Mouse (Mus musculus) forebrain, embryonic 10.5 days (tissue): Measurements from ENCODE around the gene Mapkapk2. TPM values are rescaled to one million over a fixed set of nuclear protein-coding genes. Genes with fewer than 3 reads are reported as not detected.

Experiments used
- DNase-seq: peaks from one replicate; pipeline ENCODE4 v3.0.0-alpha.2; 2017; ENCODE audit warnings: low spot score; ENCODE audit errors: extremely low spot score
- H3K27ac ChIP-seq: fragments of 300-500 bp; sonication (generic); 2 replicates; pipeline ENCODE4 v1.5.1; 2016; ENCODE audit warnings: mild to moderate bottlenecking
- H3K27me3 ChIP-seq: fragments of 300-500 bp; sonication (generic); 2 replicates; pipeline ENCODE4 v1.6.1; 2016; ENCODE audit warnings: mild to moderate bottlenecking; ENCODE audit not compliant: poor library complexity, severe bottlenecking
- H3K36me3 ChIP-seq: fragments of 300-500 bp; sonication (generic); replicated peaks from 2 replicates; pipeline ENCODE4 v1.6.1; 2016; ENCODE audit warnings: mild to moderate bottlenecking, moderate library complexity
- H3K4me1 ChIP-seq: fragments of 300-500 bp; sonication (generic); 2 replicates; pipeline ENCODE4 v1.6.1; 2016
- H3K4me3 ChIP-seq: fragments of 300-500 bp; sonication (generic); 2 replicates; pipeline ENCODE4 v1.5.1; 2016; ENCODE audit warnings: mild to moderate bottlenecking, moderate library complexity
- H3K9me3 ChIP-seq: fragments of 300-500 bp; sonication (generic); 2 replicates; pipeline ENCODE4 v1.6.1; 2016; ENCODE audit warnings: mild to moderate bottlenecking, moderate library complexity
- WGBS: fragments of 180-500 bp; shearing (Covaris S2); methylation state at CpG from one replicate; pipeline ENCODE4 v1.1.7; 2016; 5-methylcytosine and 5-hydroxymethylcytosine counted together
- polyA plus RNA-seq: library from polyadenylated mRNA; unstranded; fragments of >200 nt; fragmentation: Nextera tagmentation; extraction: Ambion mirVana; gene quantifications from 2 replicates; pipeline ENCODE4 v1.2.1, GENCODE M21; 2016

Gene Mapkapk2
- polyA plus RNA-seq, 1 experiment from 2014 or later, result 41.1 TPM

DNA sequence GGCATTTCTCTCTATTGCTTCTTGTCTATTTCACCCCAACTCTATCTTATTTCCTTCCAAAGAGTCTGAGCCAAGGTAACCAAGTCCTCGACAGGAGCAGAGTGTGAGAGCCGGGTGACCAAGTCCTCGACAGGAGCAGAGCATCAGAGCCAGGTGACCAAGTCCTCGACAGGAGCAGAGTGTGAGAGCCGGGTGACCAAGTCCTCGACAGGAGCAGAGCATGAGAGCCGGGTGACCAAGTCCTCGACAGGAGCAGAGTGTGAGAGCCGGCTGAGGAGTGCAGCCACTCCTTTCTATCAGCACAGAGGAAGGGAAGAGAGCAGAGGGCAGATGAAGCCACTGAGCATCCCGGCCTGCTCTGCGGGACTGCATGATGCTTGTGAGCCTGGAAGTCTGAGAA lies 9.1 kb downstream of the Mapkapk2 start:
- Histone ChIP-seq H3K9me3 (no peaks in the 10 kb centered on the region), H3K4me1 (peaks cover 94% of the 10 kb centered on the region), H3K27me3 (no peaks in the 10 kb centered on the region), H3K36me3 (0 out of 2 replicates have a peak, but pooled peaks cover 1% of the 10 kb centered on the region), H3K4me3 (no peak overlapping the region), H3K27ac (peak overlapping the region; percentile 54)
- DNase-seq, result no peak
- WGBS, result 48% methylated on average over 11 of the region's 11 CpGs

DNA sequence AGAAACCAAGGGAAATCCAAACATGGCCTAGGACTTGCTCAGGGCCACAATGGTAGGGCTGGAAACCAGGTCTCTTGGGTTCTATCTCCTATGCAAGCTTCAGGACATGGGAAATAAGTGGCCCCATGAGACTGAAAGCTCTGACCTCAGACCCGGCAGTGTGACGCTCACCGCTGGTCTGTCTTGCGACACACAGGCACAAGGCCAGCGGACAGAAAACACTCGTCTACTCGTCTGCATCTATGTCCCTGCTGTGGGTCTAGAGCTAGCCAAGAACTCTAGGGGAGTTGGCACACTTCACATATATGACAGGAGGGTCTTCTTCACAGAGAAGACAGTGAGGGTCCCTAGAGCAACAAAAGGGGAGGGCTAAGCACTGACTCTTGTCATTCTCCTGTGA lies 10.7 kb downstream of the Mapkapk2 start:
- Histone ChIP-seq H3K9me3 (no peaks in the 10 kb centered on the region), H3K4me3 (no peak overlapping the region), H3K27ac (peak overlapping the region; percentile 68), H3K4me1 (peaks cover 95% of the 10 kb centered on the region), H3K36me3 (no peaks in the 10 kb centered on the region), H3K27me3 (no peaks in the 10 kb centered on the region)
- no peak for DNase-seq
- 55% methylated on average over 7 of the region's 7 CpGs for WGBS

DNA sequence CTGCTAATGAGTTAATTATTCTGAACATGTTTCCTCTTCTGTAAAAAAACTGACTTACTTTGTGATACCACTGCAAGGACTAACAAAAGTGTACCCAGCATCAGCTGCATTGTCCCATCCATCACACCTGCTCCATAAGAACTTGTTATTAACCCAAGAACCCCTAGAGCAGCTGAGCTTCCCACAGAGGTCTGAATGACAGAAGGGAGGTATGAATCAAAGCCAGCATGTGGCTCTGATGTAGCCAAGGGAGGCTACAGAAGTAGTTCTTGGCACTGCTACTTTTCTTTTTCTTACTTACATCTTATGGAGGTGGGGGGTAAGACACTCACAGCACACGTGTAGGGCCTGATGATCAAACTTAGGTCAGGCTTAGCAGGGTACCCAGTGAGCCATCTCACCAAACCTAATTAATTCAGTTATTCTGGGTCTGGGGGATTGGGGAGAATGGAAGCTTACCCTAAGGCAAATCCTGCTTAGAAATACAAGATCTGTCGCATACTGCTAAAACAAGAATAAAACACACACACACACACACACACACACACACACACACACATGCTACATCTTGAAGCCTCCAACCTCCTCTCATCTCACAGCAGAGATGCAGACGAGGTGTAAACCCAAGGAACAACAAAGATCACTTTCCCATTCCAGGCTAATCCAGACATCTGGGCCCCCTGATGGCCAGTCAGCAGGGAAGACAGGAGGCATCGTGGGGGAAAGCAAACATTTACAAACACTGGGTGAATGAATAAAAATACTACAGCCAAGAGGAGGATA lies 11.5 kb downstream of the Mapkapk2 start:
- H3K27me3 ChIP-seq, result no peaks in the 10 kb centered on the region
- H3K4me3 ChIP-seq, result no peak overlapping the region
- no peak for DNase-seq
- WGBS, result 9% methylated on average over 4 of the region's 4 CpGs
- peak overlapping the region; percentile 68 for H3K27ac ChIP-seq
- H3K4me1 ChIP-seq, result peaks cover 97% of the 10 kb centered on the region
- no peaks in the 10 kb centered on the region for H3K9me3 ChIP-seq
- no peaks in the 10 kb centered on the region for H3K36me3 ChIP-seq

DNA sequence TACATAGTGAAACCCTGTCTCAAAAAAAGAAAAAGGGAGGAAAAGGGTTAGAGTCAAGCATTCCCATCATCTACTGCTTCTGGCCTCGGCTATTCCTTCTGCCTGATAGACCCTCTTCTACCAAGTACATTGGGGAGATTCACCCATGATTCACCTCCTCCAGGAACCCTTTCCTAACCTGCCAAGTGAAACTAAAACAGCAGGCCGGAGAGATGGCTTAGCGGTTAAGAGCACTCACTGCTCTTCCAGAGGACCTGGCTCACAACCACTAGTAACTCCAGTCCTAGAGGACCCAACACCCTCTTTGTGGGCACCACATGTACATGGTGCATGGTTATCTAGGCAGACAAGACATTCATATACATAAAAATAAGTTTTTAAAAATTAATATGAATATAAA lies 12.4 kb downstream of the Mapkapk2 start:
- Histone ChIP-seq H3K27me3 (no peaks in the 10 kb centered on the region), H3K4me1 (peaks cover 97% of the 10 kb centered on the region), H3K27ac (0 out of 2 replicates have a peak overlapping the region, but pooled peaks have one; percentile 1), H3K9me3 (no peaks in the 10 kb centered on the region), H3K4me3 (no peak overlapping the region), H3K36me3 (no peaks in the 10 kb centered on the region)
- 74% methylated on average over 3 of the region's 3 CpGs for WGBS
- no peak for DNase-seq

DNA sequence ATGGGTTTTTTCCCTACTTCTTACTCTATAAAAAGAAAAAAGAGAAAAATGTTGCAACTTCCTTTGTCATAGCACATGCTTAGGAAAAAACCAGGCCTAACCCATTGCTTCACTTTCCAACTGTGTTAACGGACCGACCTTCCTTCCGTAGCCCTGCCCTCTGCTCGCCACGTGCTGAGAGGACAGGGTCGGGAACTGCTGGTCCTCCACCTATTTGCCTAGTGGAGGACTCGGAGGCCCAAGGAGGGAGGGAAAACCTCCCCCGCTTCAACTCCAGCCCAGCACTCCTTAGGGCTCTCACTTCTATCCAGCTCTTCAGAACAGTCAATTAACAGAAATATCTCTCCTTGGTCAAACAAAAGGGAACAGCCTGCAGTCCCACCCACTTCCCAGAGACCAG lies 13.3 kb downstream of the Mapkapk2 start:
- Histone ChIP-seq H3K4me3 (no peak overlapping the region), H3K4me1 (peaks cover 97% of the 10 kb centered on the region), H3K9me3 (no peaks in the 10 kb centered on the region), H3K36me3 (no peaks in the 10 kb centered on the region), H3K27ac (peak overlapping the region; percentile 65), H3K27me3 (no peaks in the 10 kb centered on the region)
- no peak for DNase-seq
- 27% methylated on average over 8 of the region's 8 CpGs for WGBS

DNA sequence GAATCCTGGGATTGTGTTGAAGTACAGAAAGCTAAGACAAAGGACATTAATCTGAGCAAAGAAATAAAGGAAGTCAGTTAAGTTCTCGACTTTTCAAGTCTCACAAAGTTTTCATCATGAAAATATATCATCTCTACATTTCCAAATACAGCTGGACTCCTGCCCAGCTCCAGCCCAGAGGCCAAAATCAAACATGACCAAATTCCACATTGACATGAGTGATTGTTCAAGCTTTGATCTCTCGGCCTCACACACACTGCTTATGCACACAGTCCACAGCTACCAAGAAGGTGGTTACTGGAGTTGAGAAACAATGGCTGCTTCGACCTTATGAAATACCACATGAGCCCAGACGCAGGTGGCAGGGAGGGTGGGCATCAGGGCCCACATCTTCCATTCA lies 14.0 kb downstream of the Mapkapk2 start:
- H3K27ac ChIP-seq, result peak overlapping the region; percentile 65
- no peak for DNase-seq
- no peak overlapping the region for H3K4me3 ChIP-seq
- H3K36me3 ChIP-seq, result no peaks in the 10 kb centered on the region
- H3K27me3 ChIP-seq, result no peaks in the 10 kb centered on the region
- WGBS, result 79% methylated on average over 4 of the region's 4 CpGs
- H3K9me3 ChIP-seq, result no peaks in the 10 kb centered on the region
- H3K4me1 ChIP-seq, result peaks cover 97% of the 10 kb centered on the region

DNA sequence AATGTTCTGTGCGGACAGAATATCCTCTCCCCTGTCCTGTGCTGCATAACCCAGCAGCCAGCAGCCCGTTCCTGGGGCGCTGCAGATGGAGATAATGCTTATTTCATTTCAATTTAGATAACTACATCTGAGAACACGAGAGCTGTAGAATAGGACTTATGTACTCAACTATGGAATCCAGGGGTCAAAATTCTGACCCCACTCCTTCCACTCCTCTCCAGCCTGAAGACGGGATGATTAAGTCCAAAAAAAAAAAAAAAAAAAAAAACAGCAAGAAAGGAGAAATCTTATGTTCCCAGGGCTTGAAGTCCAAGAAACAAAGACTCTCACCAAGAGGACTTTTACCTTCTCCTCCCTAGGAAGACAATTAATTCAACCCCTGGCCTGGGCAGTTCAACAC lies 14.5 kb downstream of the Mapkapk2 start:
- H3K4me1 ChIP-seq, result peaks cover 97% of the 10 kb centered on the region
- H3K36me3 ChIP-seq, result no peaks in the 10 kb centered on the region
- no peaks in the 10 kb centered on the region for H3K9me3 ChIP-seq
- WGBS, result 77% methylated on average over 5 of the region's 5 CpGs
- DNase-seq, result no peak
- peak overlapping the region; percentile 65; the same call in 1 of the 2 replicates for H3K27ac ChIP-seq
- H3K27me3 ChIP-seq, result no peaks in the 10 kb centered on the region
- H3K4me3 ChIP-seq, result no peak overlapping the region

DNA sequence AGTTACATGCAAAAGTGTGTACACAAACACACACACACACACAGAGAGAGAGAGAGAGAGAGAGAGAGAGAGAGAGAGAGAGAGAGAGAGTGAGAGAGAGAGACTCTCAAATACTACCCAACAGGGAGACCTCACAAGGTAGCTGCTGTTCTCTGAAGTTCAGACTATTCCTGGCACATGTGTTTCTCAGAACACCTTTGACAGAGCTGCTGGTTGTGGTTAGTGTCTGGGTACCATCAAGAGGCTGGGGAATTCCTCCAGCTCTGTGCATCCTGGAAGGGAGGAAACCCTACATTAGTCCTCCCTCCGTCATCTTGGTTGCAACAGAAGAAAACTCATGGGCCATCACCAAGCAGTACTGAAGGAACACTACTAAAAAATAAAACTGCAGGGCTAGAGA lies 16.9 kb downstream of the Mapkapk2 start:
- Histone ChIP-seq H3K27me3 (no peaks in the 10 kb centered on the region), H3K27ac (peak overlapping the region; percentile 90), H3K9me3 (no peaks in the 10 kb centered on the region), H3K36me3 (peaks cover 8% of the 10 kb centered on the region; the same call in 1 of the 2 replicates), H3K4me1 (peaks cover 94% of the 10 kb centered on the region), H3K4me3 (no peak overlapping the region)
- no peak for DNase-seq
- WGBS, result 93% methylated on average over 1 of the region's 1 CpGs

DNA sequence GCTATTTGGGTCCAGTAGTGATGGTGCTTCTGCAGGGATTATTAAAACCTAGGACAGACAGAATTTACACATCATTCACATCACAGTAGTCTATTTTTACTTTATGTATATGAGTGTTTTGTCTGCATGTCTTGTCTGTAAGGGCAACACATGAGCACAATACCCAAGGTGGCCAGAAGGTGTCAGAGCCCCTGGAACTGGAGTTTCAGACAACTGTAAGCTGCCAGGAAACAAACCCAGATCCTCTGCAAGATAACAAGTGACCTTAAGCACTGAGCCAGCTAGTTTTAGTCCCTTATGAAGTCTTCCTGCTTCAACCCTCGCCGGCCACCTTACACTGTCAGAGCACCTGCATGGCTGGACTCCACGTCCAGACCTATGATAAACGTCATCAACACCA lies 17.9 kb downstream of the Mapkapk2 start:
- Histone ChIP-seq H3K9me3 (no peaks in the 10 kb centered on the region), H3K4me1 (peaks cover 94% of the 10 kb centered on the region), H3K4me3 (no peak overlapping the region), H3K27ac (peak overlapping the region; percentile 90), H3K27me3 (no peaks in the 10 kb centered on the region), H3K36me3 (peaks cover 8% of the 10 kb centered on the region; the same call in 1 of the 2 replicates)
- 82% methylated on average over 4 of the region's 4 CpGs for WGBS
- DNase-seq, result no peak

DNA sequence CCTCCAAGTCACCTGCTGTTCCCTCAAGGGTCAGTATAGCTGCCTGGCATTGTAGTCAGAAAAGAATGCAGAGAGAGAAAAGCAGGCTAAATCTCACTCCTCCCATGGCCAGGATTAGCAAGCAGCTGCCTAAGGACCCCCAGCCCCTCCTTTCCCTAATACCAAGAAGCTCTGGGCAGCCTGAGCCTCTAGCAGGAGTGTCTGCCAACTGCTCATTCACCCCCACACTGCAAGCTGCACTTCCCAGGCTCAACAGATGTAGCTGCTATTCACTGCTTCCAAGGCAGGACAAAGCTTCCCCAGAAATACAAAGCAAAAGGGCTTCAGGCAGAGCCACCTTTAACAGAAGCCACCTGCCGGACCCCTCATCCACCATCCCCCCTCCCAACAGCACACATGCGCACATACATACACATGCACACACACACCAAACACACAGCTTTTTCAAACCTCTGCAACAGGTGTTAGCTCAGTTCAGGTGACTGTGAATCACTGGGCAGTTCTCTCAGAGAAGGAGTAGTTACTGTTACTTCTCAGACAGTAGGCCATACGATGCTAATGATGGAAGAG lies 18.8 kb downstream of the Mapkapk2 start:
- peak overlapping the region; percentile 90 for H3K27ac ChIP-seq
- 21% methylated on average over 3 of the region's 3 CpGs for WGBS
- H3K36me3 ChIP-seq, result peaks cover 8% of the 10 kb centered on the region; the same call in 1 of the 2 replicates
- DNase-seq, result peak; percentile 76
- H3K4me1 ChIP-seq, result peaks cover 94% of the 10 kb centered on the region
- H3K4me3 ChIP-seq, result peak overlapping the region; percentile 29; the same call in 1 of the 2 replicates
- H3K27me3 ChIP-seq, result no peaks in the 10 kb centered on the region
- H3K9me3 ChIP-seq, result no peaks in the 10 kb centered on the region

DNA sequence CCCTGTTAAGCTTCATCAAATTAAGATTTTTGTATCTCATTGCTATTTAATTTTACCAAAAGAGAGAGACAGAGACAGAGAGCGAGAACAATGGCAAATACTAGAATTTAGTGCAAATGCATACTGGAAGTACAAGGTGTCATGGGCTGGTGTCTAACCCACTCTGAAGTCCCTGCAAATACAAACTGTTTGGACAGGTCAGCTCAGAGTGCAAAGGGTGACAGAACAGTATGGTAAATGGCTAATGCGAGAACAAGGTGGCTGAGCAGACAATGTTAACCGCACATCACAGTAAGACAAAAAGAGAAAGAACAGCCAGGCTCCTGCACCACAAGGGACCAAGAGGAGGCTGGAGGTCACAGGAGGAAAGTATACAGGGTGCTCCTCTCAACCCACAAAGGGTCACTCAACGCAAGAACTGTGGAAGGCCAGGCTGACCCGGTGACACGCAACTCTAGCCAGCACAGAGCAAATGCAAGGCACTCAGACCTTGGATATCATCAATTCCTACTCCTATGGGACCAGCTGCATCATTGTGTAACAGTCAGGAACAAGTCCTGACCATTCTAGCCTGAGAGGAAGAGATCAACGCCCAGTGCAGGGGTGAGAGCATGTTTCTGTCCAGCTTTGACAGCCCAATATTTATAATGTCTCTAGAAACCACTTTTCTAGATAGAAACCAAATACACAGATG lies 22.4 kb downstream of the Mapkapk2 start:
- Histone ChIP-seq H3K4me1 (peaks cover 81% of the 10 kb centered on the region), H3K4me3 (no peak overlapping the region), H3K9me3 (no peaks in the 10 kb centered on the region), H3K27me3 (no peaks in the 10 kb centered on the region), H3K36me3 (peaks cover 8% of the 10 kb centered on the region; the same call in 1 of the 2 replicates), H3K27ac (peak overlapping the region; percentile 41; the same call in 1 of the 2 replicates)
- no peak for DNase-seq
- 97% methylated on average over 7 of the region's 7 CpGs for WGBS

DNA sequence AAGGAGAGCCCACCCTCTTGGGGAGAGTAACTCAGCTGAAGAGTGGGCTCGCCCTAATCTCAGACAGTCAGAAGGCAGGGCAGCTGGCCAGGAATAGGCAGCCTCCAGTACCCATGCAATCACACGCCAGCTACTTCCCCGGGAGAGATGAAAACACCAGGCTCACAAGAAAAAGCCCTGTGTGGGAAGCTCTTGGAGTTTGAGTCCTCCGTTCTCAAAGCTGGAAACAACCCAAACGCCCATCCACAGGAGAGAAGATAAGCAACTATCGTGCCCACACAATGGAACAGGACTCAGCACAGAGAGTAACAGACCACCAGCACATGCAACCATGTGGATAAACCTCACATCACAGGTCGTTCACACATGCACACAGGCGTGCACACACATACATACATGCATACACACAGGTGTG lies 23.1 kb downstream of the Mapkapk2 start:
- H3K9me3 ChIP-seq, result no peaks in the 10 kb centered on the region
- no peak for DNase-seq
- peak overlapping the region; percentile 68 for H3K27ac ChIP-seq
- peaks cover 74% of the 10 kb centered on the region for H3K4me1 ChIP-seq
- H3K36me3 ChIP-seq, result peaks cover 8% of the 10 kb centered on the region; the same call in 1 of the 2 replicates
- 87% methylated on average over 8 of the region's 8 CpGs for WGBS
- H3K4me3 ChIP-seq, result no peak overlapping the region
- H3K27me3 ChIP-seq, result no peaks in the 10 kb centered on the region
